Mouse (Mus musculus) intestine, embryonic 14.5 days (tissue): ENCODE measurements around the gene Bmp8b. TPM values are rescaled to one million over a fixed set of nuclear protein-coding genes. Genes with fewer than 3 reads are reported as not detected.

Experiments
- polyA plus RNA-seq: library from polyadenylated mRNA; unstranded; fragments of >200 nt; fragmentation: Nextera tagmentation; extraction: Ambion mirVana; gene quantifications from 2 replicates; pipeline ENCODE4 v1.2.1, GENCODE M21; 2014

Gene Bmp8b
- polyA plus RNA-seq, 1 experiment from 2014 or later = 0.35 TPM

Other genes with a start within 250 kb of the Bmp8b start
- gene Cap1, start 219.1 kb upstream of the Bmp8b start, polyA plus RNA-seq = 77.9 and 82.8 TPM in 2 replicates
- gene Mfsd2a, start 144.0 kb upstream of the Bmp8b start, polyA plus RNA-seq = 2.1 TPM in 2 replicates
- gene Mycl, start 109.5 kb upstream of the Bmp8b start, polyA plus RNA-seq = 14.0 and 15.1 TPM in 2 replicates
- 17.8 and 18.0 TPM in 2 replicates for gene Trit1, start 88.6 kb upstream of the Bmp8b start, polyA plus RNA-seq
- gene Oxct2b, start 11.1 kb downstream of the Bmp8b start, polyA plus RNA-seq = 0.15 TPM in 1 of 2 replicates, not detected in the other
- gene Ppie, start 34.8 kb downstream of the Bmp8b start, polyA plus RNA-seq = 111 and 112 TPM in 2 replicates
- gene Hpcal4, start 78.1 kb downstream of the Bmp8b start, polyA plus RNA-seq = 7.5 and 7.8 TPM in 2 replicates
- gene Nt5c1a, start 96.3 kb downstream of the Bmp8b start, polyA plus RNA-seq = not detected in 2 replicates
- 16.0 and 16.8 TPM in 2 replicates for gene Heyl, start 128.4 kb downstream of the Bmp8b start, polyA plus RNA-seq
- gene Pabpc4, start 157.2 kb downstream of the Bmp8b start, polyA plus RNA-seq = 72.1 and 72.2 TPM in 2 replicates
- not detected in 2 replicates for gene Oxct2a, start 218.5 kb downstream of the Bmp8b start, polyA plus RNA-seq
- gene Bmp8a, start 238.1 kb downstream of the Bmp8b start, polyA plus RNA-seq = 0.12 and 0.19 TPM in 2 replicates